Mouse (Mus musculus) left cerebral cortex, adult 8-10 months (tissue): ENCODE measurements around the gene Reln. TPM values are rescaled to one million over a fixed set of nuclear protein-coding genes. Genes with fewer than 3 reads are reported as not detected.

Experiments used
- DNase-seq, 2 experiments: peaks; one replicate each; pipeline ENCODE4 v3.0.0; 2022; ENCODE audit warnings: low spot score in 2 of 2
- total RNA-seq, 4 experiments: library from RNA; stranded (reverse); gene quantifications; 2 replicates each; pipeline ENCODE4 v1.2.4; 2022

Reln gene
- total RNA-seq, 4 experiments from 2014 or later: 55.8 to 76.9 (median 64.0) TPM

- DNase-seq: no peak
These were observed 330.0 kb downstream of the Reln start for GRCm38 (mm10) chr5:22014459-22014858.

- DNase-seq: no peak
These were observed 335.4 kb downstream of the Reln start for GRCm38 (mm10) chr5:22009142-22009541.

GRCm38 (mm10) chr5:22007304-22008059 is 337.0 kb downstream of the Reln start:
- DNase-seq: no peak

- no peak for DNase-seq
These were observed 340.6 kb downstream of the Reln start for GRCm38 (mm10) chr5:22003858-22004257.

GRCm38 (mm10) chr5:21987711-21988110 is 356.8 kb downstream of the Reln start:
- DNase-seq: no peak

- DNase-seq: no peak
These were observed 358.2 kb downstream of the Reln start for GRCm38 (mm10) chr5:21986311-21986710.

GRCm38 (mm10) chr5:21983021-21983667 is 361.4 kb downstream of the Reln start:
- peak in 1 of 2 experiments; percentile 15 for DNase-seq

GRCm38 (mm10) chr5:21981216-21981615 is 363.3 kb downstream of the Reln start:
- DNase-seq: no peak

GRCm38 (mm10) chr5:21980544-21980943 is 364.0 kb downstream of the Reln start:
- DNase-seq: no peak

- no peak for DNase-seq
These were observed 371.1 kb downstream of the Reln start for GRCm38 (mm10) chr5:21973266-21974010.

- no peak for DNase-seq
These were observed 382.7 kb downstream of the Reln start for GRCm38 (mm10) chr5:21961796-21962195.

- DNase-seq: no peak
These were observed 384.4 kb downstream of the Reln start for GRCm38 (mm10) chr5:21960151-21960550.

- no peak for DNase-seq
These were observed 386.9 kb downstream of the Reln start for GRCm38 (mm10) chr5:21957586-21957985.

- no peak for DNase-seq
These were observed 387.4 kb downstream of the Reln start for GRCm38 (mm10) chr5:21957061-21957460.

- no peak for DNase-seq
These were observed 395.0 kb downstream of the Reln start for GRCm38 (mm10) chr5:21949507-21949897.

GRCm38 (mm10) chr5:21948736-21949506 is 395.6 kb downstream of the Reln start:
- no peak for DNase-seq

- no peak for DNase-seq
These were observed 396.7 kb downstream of the Reln start for GRCm38 (mm10) chr5:21947610-21948381.

- DNase-seq: no peak
These were observed 399.9 kb downstream of the Reln start for GRCm38 (mm10) chr5:21944579-21944978.

GRCm38 (mm10) chr5:21939405-21939804 is 405.1 kb downstream of the Reln start:
- DNase-seq: no peak

GRCm38 (mm10) chr5:21938138-21938537 is 406.4 kb downstream of the Reln start:
- DNase-seq: no peak

GRCm38 (mm10) chr5:21936627-21937026 is 407.9 kb downstream of the Reln start:
- no peak for DNase-seq
